Mouse (Mus musculus) bone marrow, adult 2 months (tissue): ENCODE data around the gene Gcnt7. TPM values are rescaled to one million over a fixed set of nuclear protein-coding genes. Genes with fewer than 3 reads are reported as not detected.

Source experiments
- H3K27ac ChIP-seq: fragments of 200-500 bp; 2 replicates; pipeline ENCODE4 v1.5.1; 2012; ENCODE audit warnings: low read depth, mild to moderate bottlenecking, control low read depth, inconsistent platforms, low read length; ENCODE audit not compliant: control insufficient read depth, poor library complexity, insufficient read depth
- H3K4me1 ChIP-seq: fragments of 200-500 bp; 2 replicates; pipeline ENCODE4 v1.6.1; 2011; ENCODE audit warnings: low read length; ENCODE audit not compliant: control insufficient read depth, insufficient read depth
- H3K4me3 ChIP-seq: fragments of 200-500 bp; replicated peaks from 2 replicates; pipeline ENCODE3; 2011; ENCODE audit warnings: mild to moderate bottlenecking, low read depth, low read length, control low read depth; ENCODE audit not compliant: control insufficient read depth
- CTCF ChIP-seq: fragments of 200-500 bp; IDR thresholded peaks from 2 replicates; pipeline ENCODE4 v1.5.1; 2011; ENCODE audit warnings: low read length, control low read depth; ENCODE audit not compliant: control insufficient read depth, insufficient read depth
- POLR2A ChIP-seq: fragments of 200-500 bp; IDR thresholded peaks from 2 replicates; pipeline ENCODE4 v1.6.1; 2011; ENCODE audit warnings: low read depth, mild to moderate bottlenecking, control low read depth, low read length, borderline replicate concordance; ENCODE audit not compliant: control insufficient read depth
- WGBS: fragments of 180-500 bp; shearing (Covaris S2); methylation state at CpG from one replicate; pipeline ENCODE4 v1.1.7; 2018; 5-methylcytosine and 5-hydroxymethylcytosine counted together
- polyA plus RNA-seq: library from polyadenylated mRNA; stranded (reverse); fragments of >200 nt; gene quantifications from 2 replicates; pipeline ENCODE4 v1.2.4, GENCODE M21; 2011; ENCODE audit warnings: low replicate concordance; ENCODE audit not compliant: missing spikeins, insufficient read depth, insufficient read length

Gene Gcnt7
- polyA plus RNA-seq, 1 experiment = not detected

GRCm38 (mm10) chr2:172430609-172431008 lies 27.8 kb downstream of the Gcnt7 start:
- TF ChIP-seq CTCF (no peak), POLR2A (no peak)
- no peak overlapping the region for H3K4me3 ChIP-seq
- no peaks in the 10 kb centered on the region; the same call in 1 of the 2 replicates for H3K4me1 ChIP-seq
- H3K27ac ChIP-seq = no peak overlapping the region
- 48% methylated on average over 1 of the region's 1 CpGs for WGBS

GRCm38 (mm10) chr2:172418208-172418607 lies 40.2 kb downstream of the Gcnt7 start:
- no peaks in the 10 kb centered on the region for H3K4me1 ChIP-seq
- 87% methylated on average over 5 of the region's 5 CpGs for WGBS
- TF ChIP-seq CTCF = no peak
- no peak for TF ChIP-seq POLR2A
- H3K27ac ChIP-seq = no peak overlapping the region
- no peak overlapping the region for H3K4me3 ChIP-seq

- TF ChIP-seq POLR2A (no peak), CTCF (no peak)
- H3K4me3 ChIP-seq = no peak overlapping the region
- no peaks in the 10 kb centered on the region for H3K4me1 ChIP-seq
- 82% methylated on average over 5 of the region's 5 CpGs for WGBS
- no peak overlapping the region for H3K27ac ChIP-seq
These were observed 41.5 kb downstream of the Gcnt7 start for GRCm38 (mm10) chr2:172416876-172417275.

- H3K27ac ChIP-seq = no peak overlapping the region
- TF ChIP-seq POLR2A (no peak), CTCF (no peak)
- no peaks in the 10 kb centered on the region for H3K4me1 ChIP-seq
- H3K4me3 ChIP-seq = no peak overlapping the region
- WGBS = 78% methylated on average over 12 of the region's 12 CpGs
These were observed 42.2 kb downstream of the Gcnt7 start for GRCm38 (mm10) chr2:172416218-172416617.

DNA sequence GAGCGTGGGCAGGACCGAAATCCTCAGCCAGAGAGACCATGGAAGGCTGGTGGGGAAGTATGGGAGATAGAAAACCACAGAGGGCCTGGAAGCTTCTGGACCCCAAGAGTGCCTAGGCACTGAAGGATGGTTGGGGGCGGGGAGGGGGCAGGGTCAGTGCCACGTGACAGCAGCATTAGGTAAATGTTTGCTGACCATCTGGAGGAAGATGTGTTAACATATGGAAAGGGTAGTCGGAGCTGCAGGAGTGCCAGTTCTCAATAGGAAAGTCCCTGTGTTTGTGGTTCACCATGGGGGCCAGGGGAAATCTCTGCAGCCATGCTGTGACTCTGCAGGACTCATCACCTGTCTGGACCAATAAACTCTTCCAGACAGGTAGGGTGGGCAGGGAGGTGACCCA lies 44.5 kb downstream of the Gcnt7 start:
- no peak overlapping the region for H3K27ac ChIP-seq
- WGBS = 61% methylated on average over 5 of the region's 5 CpGs
- H3K4me1 ChIP-seq = no peaks in the 10 kb centered on the region
- no peak overlapping the region for H3K4me3 ChIP-seq
- TF ChIP-seq POLR2A = no peak
- no peak for TF ChIP-seq CTCF

DNA sequence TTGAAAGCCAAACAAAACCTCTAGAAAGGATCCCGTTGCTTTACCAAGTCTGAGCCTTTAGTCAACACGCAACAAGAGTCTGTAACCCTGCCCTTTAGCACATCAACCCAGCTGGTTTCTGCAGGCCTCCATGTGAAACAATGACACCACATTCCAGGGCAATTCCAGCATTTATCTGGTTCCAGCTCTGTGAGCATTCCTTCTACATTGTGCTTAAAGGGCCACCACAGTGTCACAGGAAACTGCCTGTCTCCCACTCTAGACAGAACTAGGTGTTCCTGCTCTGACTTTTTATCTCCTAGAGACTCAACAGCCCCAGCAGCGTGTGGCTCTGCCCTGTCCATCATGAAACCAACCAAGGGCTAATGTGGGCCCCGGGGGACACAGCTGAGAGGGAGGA lies 45.1 kb downstream of the Gcnt7 start:
- no peak overlapping the region; the same call in 1 of the 2 replicates for H3K27ac ChIP-seq
- H3K4me3 ChIP-seq = no peak overlapping the region
- 54% methylated on average over 4 of the region's 4 CpGs for WGBS
- no peak for TF ChIP-seq CTCF
- TF ChIP-seq POLR2A = no peak
- no peaks in the 10 kb centered on the region for H3K4me1 ChIP-seq

DNA sequence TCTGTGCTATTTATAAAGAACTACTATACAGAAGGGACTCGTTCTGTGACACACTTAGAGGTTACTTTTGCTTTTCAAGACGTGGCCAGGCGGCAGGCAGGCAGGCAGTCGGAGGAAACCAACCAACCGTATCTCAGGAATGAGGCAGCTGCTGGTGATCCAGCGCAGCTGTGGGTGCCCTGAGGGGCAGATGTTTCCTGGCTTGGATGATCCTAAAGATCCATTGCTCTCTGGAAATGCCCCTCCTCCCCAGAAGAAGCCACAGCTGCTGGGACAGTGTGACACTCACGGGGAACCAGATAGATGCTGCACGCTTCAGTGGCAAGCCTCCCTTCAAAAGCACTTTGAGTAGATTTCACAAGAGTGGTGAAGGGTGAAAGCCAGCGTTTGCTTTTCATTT lies 45.9 kb downstream of the Gcnt7 start:
- WGBS = 6% methylated on average over 9 of the region's 9 CpGs
- no peak overlapping the region for H3K27ac ChIP-seq
- TF ChIP-seq POLR2A = no peak
- no peak for TF ChIP-seq CTCF
- no peaks in the 10 kb centered on the region for H3K4me1 ChIP-seq
- H3K4me3 ChIP-seq = peak overlapping the region; percentile 35

GRCm38 (mm10) chr2:172411091-172411490 lies 47.3 kb downstream of the Gcnt7 start:
- Histone ChIP-seq H3K27ac (no peak overlapping the region), H3K4me1 (no peaks in the 10 kb centered on the region), H3K4me3 (no peak overlapping the region)
- no peak for TF ChIP-seq CTCF
- TF ChIP-seq POLR2A = no peak
- WGBS = 87% methylated on average over 11 of the region's 11 CpGs

GRCm38 (mm10) chr2:172410686-172411085 lies 47.7 kb downstream of the Gcnt7 start:
- Histone ChIP-seq H3K4me1 (no peaks in the 10 kb centered on the region), H3K27ac (no peak overlapping the region), H3K4me3 (no peak overlapping the region)
- TF ChIP-seq CTCF (no peak), POLR2A (no peak)
- WGBS = 79% methylated on average over 2 of the region's 2 CpGs
